Mouse (Mus musculus): ENCODE measurements at regions not wholly inside any gene's neighbourhood (a gene's known extent, or its start where the extent isn't known, plus 50 kb on each side); places are given as distances from the start of the nearest gene placed in this dataset.
A peak's percentile ranks its signal among the peaks of the same experiment; 100 is the strongest.

DNA sequence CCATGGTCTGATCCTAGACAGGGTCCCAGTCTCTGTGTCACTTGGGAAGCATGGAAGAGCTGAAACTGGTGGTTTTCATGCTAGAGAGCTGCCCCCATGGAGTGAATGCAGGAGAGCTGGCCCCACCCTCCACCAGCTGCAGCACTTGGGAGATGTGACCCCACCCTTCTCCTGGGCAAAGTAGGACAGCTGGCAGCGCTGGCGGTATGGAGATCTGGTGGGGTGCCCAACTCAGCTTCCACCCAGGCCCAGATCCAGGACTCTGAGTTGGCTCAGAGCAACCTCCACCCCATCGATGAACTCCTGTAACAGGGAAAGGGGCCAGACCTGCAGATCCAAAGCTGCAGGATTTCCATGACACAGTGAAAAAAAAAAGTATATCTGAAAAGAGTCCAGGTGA is 115.3 kb upstream of the Flrt2 start:
- ATAC-seq (replicated peaks; ENCODE audit: low FRiP score, low read depth) (no peak), DNase-seq (ENCODE audit: low spot score) (no peak)
- no peaks in the 10 kb centered on the region for H3K27me3 ChIP-seq (ENCODE audit: insufficient read depth, low read length)
- no peaks in the 10 kb centered on the region for H3K36me3 ChIP-seq (ENCODE audit: insufficient read depth, low read length)
- no peaks in the 10 kb centered on the region for H3K9me3 ChIP-seq (replicated peaks; ENCODE audit: low read length)
- TF ChIP-seq CTCF (IDR thresholded peaks at IDR 0.05; ENCODE audit: low read depth), result no peak
- H3K9ac ChIP-seq (ENCODE audit: low read depth, low read length), result no peak overlapping the region
- 91% methylated on average over 3 of the region's 3 CpGs for WGBS
- H3K4me3 ChIP-seq (replicated peaks; ENCODE audit: low read depth, low read length), result no peak overlapping the region
- H3K27ac ChIP-seq, result no peak overlapping the region
- H3K4me1 ChIP-seq (replicated peaks; ENCODE audit: insufficient read depth, low read length), result no peaks in the 10 kb centered on the region
- no peak overlapping the region for H3K4me2 ChIP-seq (ENCODE audit: low read length)

DNA sequence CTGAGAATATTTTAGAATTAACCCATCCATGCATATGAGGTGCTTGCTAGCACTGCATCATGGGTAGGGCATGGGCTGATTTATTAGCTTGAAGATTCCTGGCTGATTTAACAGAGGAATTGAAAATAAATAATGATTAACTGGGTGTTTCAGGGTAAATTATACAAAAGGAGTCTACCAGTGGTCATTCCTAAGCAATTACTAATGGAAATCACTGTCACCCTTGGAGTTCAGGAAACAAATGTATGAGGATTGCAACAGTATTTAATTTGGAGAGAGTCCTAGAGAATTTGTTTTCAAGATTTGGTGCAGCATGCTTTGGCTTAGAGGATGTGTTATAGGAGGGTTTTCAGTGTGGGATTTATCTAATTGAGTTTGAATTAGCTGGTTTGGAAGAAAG is 103.0 kb upstream of the Flrt2 start:
- Histone ChIP-seq H3K9ac (ENCODE audit: low read depth, low read length) (no peak overlapping the region), H3K27me3 (ENCODE audit: insufficient read depth, low read length) (no peaks in the 10 kb centered on the region), H3K4me3 (replicated peaks; ENCODE audit: low read depth, low read length) (no peak overlapping the region), H3K4me1 (replicated peaks; ENCODE audit: insufficient read depth, low read length) (no peaks in the 10 kb centered on the region), H3K4me2 (ENCODE audit: low read length) (no peak overlapping the region), H3K9me3 (replicated peaks; ENCODE audit: low read length) (no peaks in the 10 kb centered on the region), H3K27ac (no peak overlapping the region), H3K36me3 (ENCODE audit: insufficient read depth, low read length) (no peaks in the 10 kb centered on the region)
- no peak for ATAC-seq (replicated peaks; ENCODE audit: low FRiP score, low read depth)
- TF ChIP-seq CTCF (IDR thresholded peaks at IDR 0.05; ENCODE audit: low read depth), result no peak
- DNase-seq (ENCODE audit: low spot score), result peak; percentile 18

DNA sequence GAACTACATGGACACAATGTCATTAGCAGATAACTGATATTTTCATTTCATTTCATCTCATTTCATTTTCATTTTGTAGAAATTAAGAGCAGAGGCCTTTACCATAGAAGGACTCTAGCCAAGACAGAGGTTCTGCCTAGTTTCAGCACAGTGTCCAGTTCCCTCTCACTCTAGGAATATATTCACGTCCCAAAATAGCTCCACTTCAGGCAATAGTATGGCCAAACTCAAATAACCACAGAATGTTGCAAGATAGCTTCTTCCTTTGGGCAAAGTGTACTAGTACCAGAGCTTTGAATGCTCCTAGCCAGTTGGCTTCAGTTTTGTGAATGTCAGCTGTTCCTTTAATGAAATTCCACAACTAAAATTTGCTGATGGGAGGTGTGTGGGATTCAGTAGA is 72.7 kb upstream of the Flrt2 start:
- WGBS, result 97% methylated on average over 1 of the region's 1 CpGs
- Histone ChIP-seq H3K9ac (ENCODE audit: low read depth, low read length) (no peak overlapping the region), H3K4me3 (replicated peaks; ENCODE audit: low read depth, low read length) (no peak overlapping the region), H3K4me2 (ENCODE audit: low read length) (no peak overlapping the region), H3K27me3 (ENCODE audit: insufficient read depth, low read length) (no peaks in the 10 kb centered on the region), H3K27ac (no peak overlapping the region), H3K9me3 (replicated peaks; ENCODE audit: low read length) (no peaks in the 10 kb centered on the region), H3K36me3 (ENCODE audit: insufficient read depth, low read length) (no peaks in the 10 kb centered on the region), H3K4me1 (replicated peaks; ENCODE audit: insufficient read depth, low read length) (no peaks in the 10 kb centered on the region)
- ATAC-seq (replicated peaks; ENCODE audit: low FRiP score, low read depth), result no peak
- DNase-seq (ENCODE audit: low spot score), result no peak
- TF ChIP-seq CTCF (IDR thresholded peaks at IDR 0.05; ENCODE audit: low read depth), result no peak

DNA sequence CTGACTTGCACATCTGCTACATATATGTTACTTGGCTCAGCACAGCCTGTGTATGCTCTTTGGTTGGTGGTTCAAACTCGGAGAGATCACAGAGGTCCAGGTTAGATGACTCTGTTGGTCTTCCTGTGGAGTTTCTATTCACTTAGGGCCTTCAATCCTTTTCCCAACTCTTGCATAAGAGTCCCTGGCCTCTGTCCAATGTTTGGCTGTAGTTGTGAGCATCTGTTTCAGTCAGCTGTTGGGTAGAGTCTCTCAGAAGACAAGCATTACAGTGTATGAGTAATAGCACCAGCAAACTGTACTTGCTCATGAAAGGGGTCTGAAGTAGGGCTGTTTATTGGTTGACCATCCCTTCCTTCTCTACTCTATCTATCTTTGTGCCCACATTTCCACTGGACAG is 61.0 kb upstream of the Flrt2 start:
- no peak overlapping the region for H3K4me3 ChIP-seq (replicated peaks; ENCODE audit: low read depth, low read length)
- 80% methylated on average over 1 of the region's 1 CpGs for WGBS
- H3K9me3 ChIP-seq (replicated peaks; ENCODE audit: low read length), result no peaks in the 10 kb centered on the region
- no peak for TF ChIP-seq CTCF (IDR thresholded peaks at IDR 0.05; ENCODE audit: low read depth)
- ATAC-seq (replicated peaks; ENCODE audit: low FRiP score, low read depth) (no peak), DNase-seq (ENCODE audit: low spot score) (no peak)
- H3K27me3 ChIP-seq (ENCODE audit: insufficient read depth, low read length), result no peaks in the 10 kb centered on the region
- H3K27ac ChIP-seq, result no peak overlapping the region
- H3K4me1 ChIP-seq (replicated peaks; ENCODE audit: insufficient read depth, low read length), result no peaks in the 10 kb centered on the region
- H3K4me2 ChIP-seq (ENCODE audit: low read length), result no peak overlapping the region
- no peak overlapping the region for H3K9ac ChIP-seq (ENCODE audit: low read depth, low read length)
- H3K36me3 ChIP-seq (ENCODE audit: insufficient read depth, low read length), result no peaks in the 10 kb centered on the region

DNA sequence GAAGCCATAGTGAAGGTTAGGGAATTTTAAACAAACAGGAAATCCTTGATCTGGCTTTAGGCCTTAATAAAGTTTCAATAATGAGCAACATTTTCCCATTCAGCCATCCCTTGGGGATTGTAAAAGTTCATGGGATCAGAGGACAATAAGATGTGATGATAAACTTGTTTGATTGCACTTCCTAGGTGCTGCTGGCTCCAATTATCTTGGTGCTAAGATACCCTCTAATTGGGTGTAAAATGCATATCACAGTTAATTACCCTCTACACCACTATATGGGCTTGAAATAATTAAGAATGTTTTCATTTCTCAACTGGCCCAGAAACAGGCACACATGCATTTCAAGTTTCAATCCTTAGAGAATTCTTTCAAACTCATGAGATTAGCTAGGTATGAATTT is 55.4 kb upstream of the Flrt2 start:
- Histone ChIP-seq H3K4me1 (replicated peaks; ENCODE audit: insufficient read depth, low read length) (no peaks in the 10 kb centered on the region), H3K9me3 (replicated peaks; ENCODE audit: low read length) (no peaks in the 10 kb centered on the region), H3K36me3 (ENCODE audit: insufficient read depth, low read length) (no peaks in the 10 kb centered on the region), H3K27me3 (ENCODE audit: insufficient read depth, low read length) (no peaks in the 10 kb centered on the region), H3K9ac (ENCODE audit: low read depth, low read length) (no peak overlapping the region), H3K27ac (no peak overlapping the region), H3K4me2 (ENCODE audit: low read length) (no peak overlapping the region), H3K4me3 (replicated peaks; ENCODE audit: low read depth, low read length) (no peak overlapping the region)
- DNase-seq (ENCODE audit: low spot score) (no peak), ATAC-seq (replicated peaks; ENCODE audit: low FRiP score, low read depth) (no peak)
- TF ChIP-seq CTCF (IDR thresholded peaks at IDR 0.05; ENCODE audit: low read depth), result no peak

DNA sequence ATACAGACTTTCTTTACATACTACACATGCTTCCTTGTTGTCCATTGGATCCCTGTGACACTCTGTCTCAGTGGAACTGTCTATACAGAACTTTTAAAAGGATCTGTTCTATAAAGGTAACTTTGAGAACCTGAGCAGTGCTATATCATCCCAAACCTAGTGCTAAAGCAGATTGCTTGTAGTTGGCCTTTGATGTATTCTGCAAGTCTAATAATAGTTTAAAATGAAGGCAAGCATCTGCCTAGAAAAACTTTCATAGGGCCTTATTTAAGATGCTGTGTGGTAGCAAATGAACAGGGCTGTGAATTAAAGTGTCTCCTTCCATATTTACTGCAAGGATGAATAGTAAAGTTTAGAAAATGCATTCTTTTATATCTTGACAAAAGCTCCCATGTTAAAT is 52.1 kb upstream of the Flrt2 start:
- Histone ChIP-seq H3K4me2 (ENCODE audit: low read length) (no peak overlapping the region), H3K27ac (no peak overlapping the region), H3K9me3 (replicated peaks; ENCODE audit: low read length) (no peaks in the 10 kb centered on the region), H3K4me3 (replicated peaks; ENCODE audit: low read depth, low read length) (no peak overlapping the region), H3K9ac (ENCODE audit: low read depth, low read length) (no peak overlapping the region), H3K4me1 (replicated peaks; ENCODE audit: insufficient read depth, low read length) (no peaks in the 10 kb centered on the region), H3K36me3 (ENCODE audit: insufficient read depth, low read length) (no peaks in the 10 kb centered on the region), H3K27me3 (ENCODE audit: insufficient read depth, low read length) (no peaks in the 10 kb centered on the region)
- DNase-seq (ENCODE audit: low spot score), result no peak
- TF ChIP-seq CTCF (IDR thresholded peaks at IDR 0.05; ENCODE audit: low read depth), result no peak
- no peak for ATAC-seq (replicated peaks; ENCODE audit: low FRiP score, low read depth)

DNA sequence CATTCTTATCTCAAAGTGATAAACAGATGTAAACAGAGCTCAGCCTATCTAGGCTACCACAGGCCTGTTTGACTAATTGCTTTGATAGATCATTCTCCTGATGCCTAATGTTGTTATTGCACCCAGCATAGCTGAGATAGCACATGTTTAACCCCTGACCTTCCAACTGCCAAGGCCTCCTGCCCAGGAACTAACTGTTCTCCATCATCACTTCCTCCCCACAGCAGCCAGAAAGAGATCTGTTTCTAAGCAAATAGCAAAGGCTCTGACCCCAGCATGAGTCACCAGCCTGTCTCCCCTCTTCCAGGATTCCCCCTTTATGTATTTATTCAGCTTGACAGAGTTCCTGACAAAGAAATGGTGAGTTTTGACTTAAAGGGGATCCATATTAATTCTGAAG is 50.4 kb upstream of the Flrt2 start:
- DNase-seq (ENCODE audit: low spot score) (peak; percentile 20), ATAC-seq (replicated peaks; ENCODE audit: low FRiP score, low read depth) (no peak)
- Histone ChIP-seq H3K27me3 (ENCODE audit: insufficient read depth, low read length) (no peaks in the 10 kb centered on the region), H3K27ac (no peak overlapping the region), H3K4me2 (ENCODE audit: low read length) (no peak overlapping the region), H3K9me3 (replicated peaks; ENCODE audit: low read length) (no peaks in the 10 kb centered on the region), H3K4me3 (replicated peaks; ENCODE audit: low read depth, low read length) (no peak overlapping the region), H3K4me1 (replicated peaks; ENCODE audit: insufficient read depth, low read length) (no peaks in the 10 kb centered on the region), H3K36me3 (ENCODE audit: insufficient read depth, low read length) (no peaks in the 10 kb centered on the region), H3K9ac (ENCODE audit: low read depth, low read length) (no peak overlapping the region)
- TF ChIP-seq CTCF (IDR thresholded peaks at IDR 0.05; ENCODE audit: low read depth), result no peak
